Mouse (Mus musculus): Measurements from ENCODE around the gene Aoc3. TPM values are rescaled to one million over a fixed set of nuclear protein-coding genes. Genes with fewer than 3 reads are reported as not detected.
A peak's percentile ranks its signal among the peaks of the same experiment; 100 is the strongest.
"Not testable (repeated sequence)": the region's sequence is repeated elsewhere in the genome, so short reads cannot be mapped to it uniquely, and the experiment has no call there.

The Aoc3 gene
- polyA plus RNA-seq, 1 experiment, result 12.5 TPM

GRCm38 (mm10) chr11:101370141-101370540 is 39.7 kb downstream of the Aoc3 start:
- peak overlapping the region; percentile 95 for H3K27ac ChIP-seq (ENCODE audit: insufficient read depth, low read depth, low read length)
- H3K4me1 ChIP-seq (ENCODE audit: control insufficient read depth, insufficient read depth, low read length), result peaks cover 3% of the 10 kb centered on the region; the same call in 1 of the 2 replicates
- WGBS, result 59% methylated on average over 5 of the region's 5 CpGs
- TF ChIP-seq POLR2A (IDR thresholded peaks at IDR 0.05; ENCODE audit: low read depth, low read length) (no peak), CTCF (conservative IDR thresholded peaks at IDR 0.05; ENCODE audit: insufficient read depth, insufficient read length, low read depth, low read length) (no peak)
- H3K4me3 ChIP-seq (ENCODE audit: insufficient read depth, low read depth, low read length), result peak overlapping the region; percentile 61
- DNase-seq, result no peak
- no peaks in the 10 kb centered on the region for H3K27me3 ChIP-seq (replicated peaks; ENCODE audit: control insufficient read depth, insufficient read depth, low read length)
- H3K36me3 ChIP-seq (ENCODE audit: control insufficient read depth, insufficient read depth, low read length), result peaks cover 21% of the 10 kb centered on the region; the same call in 1 of the 2 replicates

GRCm38 (mm10) chr11:101374421-101374938 is 44.1 kb downstream of the Aoc3 start:
- Histone ChIP-seq H3K36me3 (ENCODE audit: control insufficient read depth, insufficient read depth, low read length) (peaks cover 28% of the 10 kb centered on the region; the same call in 1 of the 2 replicates), H3K27me3 (replicated peaks; ENCODE audit: control insufficient read depth, insufficient read depth, low read length) (no peaks in the 10 kb centered on the region), H3K27ac (ENCODE audit: insufficient read depth, low read depth, low read length) (no peak overlapping the region), H3K4me1 (ENCODE audit: control insufficient read depth, insufficient read depth, low read length) (no peaks in the 10 kb centered on the region; the same call in 1 of the 2 replicates), H3K4me3 (ENCODE audit: insufficient read depth, low read depth, low read length) (no peak overlapping the region)
- WGBS, result 47% methylated on average over 7 of the region's 7 CpGs
- peak; percentile 18 for TF ChIP-seq POLR2A (IDR thresholded peaks at IDR 0.05; ENCODE audit: low read depth, low read length)
- TF ChIP-seq CTCF (conservative IDR thresholded peaks at IDR 0.05; ENCODE audit: insufficient read depth, insufficient read length, low read depth, low read length), result no peak
- no peak for DNase-seq

- H3K4me3 ChIP-seq (ENCODE audit: insufficient read depth, low read depth, low read length); H3K27me3 ChIP-seq (replicated peaks; ENCODE audit: control insufficient read depth, insufficient read depth, low read length); H3K27ac ChIP-seq (ENCODE audit: insufficient read depth, low read depth, low read length); H3K4me1 ChIP-seq (ENCODE audit: control insufficient read depth, insufficient read depth, low read length): not testable (repeated sequence)
- peaks cover 16% of the 10 kb centered on the region; the same call in 1 of the 2 replicates for H3K36me3 ChIP-seq (ENCODE audit: control insufficient read depth, insufficient read depth, low read length)
- 70% methylated on average over 8 of the region's 8 CpGs for WGBS
- DNase-seq, result peak; percentile 45
Observed at GRCm38 (mm10) chr11:101378196-101378595, 47.8 kb downstream of the Aoc3 start.

- TF ChIP-seq POLR2A (IDR thresholded peaks at IDR 0.05; ENCODE audit: low read depth, low read length) (peak; percentile 69), CTCF (conservative IDR thresholded peaks at IDR 0.05; ENCODE audit: insufficient read depth, insufficient read length, low read depth, low read length) (no peak)
- no peak overlapping the region for H3K27ac ChIP-seq (ENCODE audit: insufficient read depth, low read depth, low read length)
- peaks cover 13% of the 10 kb centered on the region; the same call in 1 of the 2 replicates for H3K36me3 ChIP-seq (ENCODE audit: control insufficient read depth, insufficient read depth, low read length)
- no peaks in the 10 kb centered on the region for H3K27me3 ChIP-seq (replicated peaks; ENCODE audit: control insufficient read depth, insufficient read depth, low read length)
- DNase-seq, result peak; percentile 69
- H3K4me3 ChIP-seq (ENCODE audit: insufficient read depth, low read depth, low read length), result no peak overlapping the region
- 49% methylated on average over 6 of the region's 6 CpGs for WGBS
- H3K4me1 ChIP-seq (ENCODE audit: control insufficient read depth, insufficient read depth, low read length), result no peaks in the 10 kb centered on the region
Observed at GRCm38 (mm10) chr11:101378926-101379325, 48.5 kb downstream of the Aoc3 start.

DNA sequence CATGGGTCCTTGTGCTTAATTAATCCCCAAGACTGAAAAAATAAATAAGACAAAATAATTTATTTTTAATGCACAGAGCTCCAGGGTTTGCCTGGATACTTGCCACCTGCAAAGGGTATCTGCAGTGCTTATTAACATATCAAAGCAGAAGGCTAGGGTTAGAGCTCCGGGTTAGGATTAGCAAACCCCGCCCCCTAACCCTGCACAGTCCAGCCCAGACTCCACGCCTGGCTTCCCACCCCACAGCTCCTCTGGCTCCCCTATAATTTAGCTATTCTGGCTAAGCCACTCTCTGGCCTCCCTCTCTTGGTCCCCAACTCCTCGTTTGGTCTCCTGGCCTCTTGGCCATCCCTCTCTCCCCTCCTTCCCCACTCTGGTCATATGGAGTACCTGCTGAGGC is 51.4 kb downstream of the Aoc3 start:
- Histone ChIP-seq H3K27ac (ENCODE audit: insufficient read depth, low read depth, low read length) (no peak overlapping the region), H3K27me3 (replicated peaks; ENCODE audit: control insufficient read depth, insufficient read depth, low read length) (no peaks in the 10 kb centered on the region), H3K4me3 (ENCODE audit: insufficient read depth, low read depth, low read length) (no peak overlapping the region), H3K4me1 (ENCODE audit: control insufficient read depth, insufficient read depth, low read length) (no peaks in the 10 kb centered on the region), H3K36me3 (ENCODE audit: control insufficient read depth, insufficient read depth, low read length) (peaks cover 2% of the 10 kb centered on the region; the same call in 1 of the 2 replicates)
- TF ChIP-seq POLR2A (IDR thresholded peaks at IDR 0.05; ENCODE audit: low read depth, low read length) (no peak), CTCF (conservative IDR thresholded peaks at IDR 0.05; ENCODE audit: insufficient read depth, insufficient read length, low read depth, low read length) (no peak)
- DNase-seq, result no peak
- WGBS, result 29% methylated on average over 4 of the region's 4 CpGs

Other genes with a start within 250 kb of the Aoc3 start
- gene Coasy, start 248.0 kb upstream of the Aoc3 start, polyA plus RNA-seq (2012; rRNA removed), result 154 and 200 TPM in 2 replicates
- gene Mlx, start 243.3 kb upstream of the Aoc3 start, polyA plus RNA-seq (2012; rRNA removed), result 56.9 and 67.9 TPM in 2 replicates
- gene Psmc3ip, start 235.2 kb upstream of the Aoc3 start, polyA plus RNA-seq (2012; rRNA removed), result 1.2 and 1.9 TPM in 2 replicates
- gene Retreg3, start 210.7 kb upstream of the Aoc3 start, polyA plus RNA-seq (2012; rRNA removed), result 60.0 and 65.2 TPM in 2 replicates
- gene Tubg1, start 210.7 kb upstream of the Aoc3 start, polyA plus RNA-seq (2012; rRNA removed), result 14.1 and 19.2 TPM in 2 replicates
- 1.4 and 1.8 TPM in 2 replicates for gene Tubg2, start 174.7 kb upstream of the Aoc3 start, polyA plus RNA-seq (2012; rRNA removed)
- gene Cntnap1, start 160.1 kb upstream of the Aoc3 start, polyA plus RNA-seq (2012; rRNA removed), result 3.4 and 3.6 TPM in 2 replicates
- gene Plekhh3, start 159.3 kb upstream of the Aoc3 start, polyA plus RNA-seq (2012; rRNA removed), result 19.3 and 22.7 TPM in 2 replicates
- gene Ccr10, start 155.2 kb upstream of the Aoc3 start, polyA plus RNA-seq (2012; rRNA removed), result 0.33 and 0.34 TPM in 2 replicates
- 44.8 and 48.5 TPM in 2 replicates for gene Ezh1, start 104.1 kb upstream of the Aoc3 start, polyA plus RNA-seq (2012; rRNA removed)
- 75.9 and 86.6 TPM in 2 replicates for gene Ramp2, start 84.6 kb upstream of the Aoc3 start, polyA plus RNA-seq (2012; rRNA removed)
- gene Vps25, start 76.9 kb upstream of the Aoc3 start, polyA plus RNA-seq (2012; rRNA removed), result 112 and 116 TPM in 2 replicates
- 134 and 160 TPM in 2 replicates for gene Wnk4, start 70.0 kb upstream of the Aoc3 start, polyA plus RNA-seq (2012; rRNA removed)
- 1.3 and 1.6 TPM in 2 replicates for gene Cntd1, start 51.6 kb upstream of the Aoc3 start, polyA plus RNA-seq (2012; rRNA removed)
- 540 and 572 TPM in 2 replicates for gene Coa3, start 51.5 kb upstream of the Aoc3 start, polyA plus RNA-seq (2012; rRNA removed)
- 61.9 and 89.5 TPM in 2 replicates for gene Becn1, start 28.3 kb upstream of the Aoc3 start, polyA plus RNA-seq (2012; rRNA removed)
- gene Psme3, start 14.4 kb upstream of the Aoc3 start, polyA plus RNA-seq (2012; rRNA removed), result 61.6 and 75.5 TPM in 2 replicates
- 2.6 and 3.1 TPM in 2 replicates for gene Aoc2, start 5.5 kb upstream of the Aoc3 start, polyA plus RNA-seq (2012; rRNA removed)
- 322 and 349 TPM in 2 replicates for gene G6pc, start 37.0 kb downstream of the Aoc3 start, polyA plus RNA-seq (2012; rRNA removed)
- gene Aarsd1, start 87.0 kb downstream of the Aoc3 start, polyA plus RNA-seq (2012; rRNA removed), result 26.3 and 29.2 TPM in 2 replicates
- gene Gm27029, start 94.2 kb downstream of the Aoc3 start, polyA plus RNA-seq (2012; rRNA removed), result 0.92 and 1.6 TPM in 2 replicates
- gene Rundc1, start 94.5 kb downstream of the Aoc3 start, polyA plus RNA-seq (2012; rRNA removed), result 24.7 and 27.6 TPM in 2 replicates
- 4.6 and 6.0 TPM in 2 replicates for gene Ptges3l, start 94.7 kb downstream of the Aoc3 start, polyA plus RNA-seq (2012; rRNA removed)
- 408 and 409 TPM in 2 replicates for gene Rpl27, start 111.7 kb downstream of the Aoc3 start, polyA plus RNA-seq (2012; rRNA removed)
- 25.6 and 29.6 TPM in 2 replicates for gene Ifi35, start 117.8 kb downstream of the Aoc3 start, polyA plus RNA-seq (2012; rRNA removed)
- 14.1 and 15.3 TPM in 2 replicates for gene Rnd2, start 134.4 kb downstream of the Aoc3 start, polyA plus RNA-seq (2012; rRNA removed)
- 59.2 and 62.5 TPM in 2 replicates for gene Vat1, start 135.6 kb downstream of the Aoc3 start, polyA plus RNA-seq (2012; rRNA removed)
- gene Brca1, start 221.3 kb downstream of the Aoc3 start, polyA plus RNA-seq (2012; rRNA removed), result 0.12 and 0.16 TPM in 2 replicates
- gene Nbr1, start 221.5 kb downstream of the Aoc3 start, polyA plus RNA-seq (2012; rRNA removed), result 107 and 134 TPM in 2 replicates